Mouse (Mus musculus) G1E (cell line): ENCODE measurements around the gene Rab26. TPM values are rescaled to one million over a fixed set of nuclear protein-coding genes. Genes with fewer than 3 reads are reported as not detected.

Experiments
- ATAC-seq: 2 replicates; pipeline ENCODE4 v1.8.0; 2016; ENCODE audit warnings: mild to moderate bottlenecking; ENCODE audit not compliant: insufficient number of reproducible peaks, poor library complexity, low FRiP score, severe bottlenecking; ENCODE audit errors: extremely low read depth
- DNase-seq: peaks from one replicate; pipeline ENCODE4 v3.0.0; 2012; ENCODE audit warnings: low spot score
- H3K27me3 ChIP-seq: 2 replicates; pipeline ENCODE4 v1.6.1; 2012; ENCODE audit warnings: mild to moderate bottlenecking, low read length, inconsistent platforms; ENCODE audit not compliant: insufficient read depth
- H3K36me3 ChIP-seq: replicated peaks from 2 replicates; pipeline ENCODE3; 2012; ENCODE audit warnings: mild to moderate bottlenecking, inconsistent platforms
- H3K4me1 ChIP-seq: 2 replicates; pipeline ENCODE4 v1.6.1; 2012; ENCODE audit warnings: low read depth, low read length, inconsistent platforms, mixed read lengths; ENCODE audit not compliant: insufficient read depth
- H3K4me3 ChIP-seq: 2 replicates; pipeline ENCODE4 v1.5.1; 2012; ENCODE audit warnings: low read depth, mild to moderate bottlenecking, inconsistent platforms, low read length, moderate library complexity, mixed read lengths
- H3K9me3 ChIP-seq: replicated peaks from 2 replicates; pipeline ENCODE4 v1.6.1; 2012; ENCODE audit warnings: inconsistent platforms
- CTCF ChIP-seq: IDR thresholded peaks from 2 replicates; pipeline ENCODE4 v1.5.1; 2012; ENCODE audit warnings: low read depth, low read length, inconsistent platforms, mixed read lengths
- GATA1 ChIP-seq: IDR thresholded peaks from 2 replicates; pipeline ENCODE4 v1.6.1; 2012; ENCODE audit warnings: borderline replicate concordance, low read length, inconsistent platforms, mixed read lengths
- GATA2 ChIP-seq: IDR thresholded peaks from 2 replicates; pipeline ENCODE4 v1.6.1; 2012; ENCODE audit warnings: low read depth, low read length, inconsistent platforms, borderline replicate concordance
- POLR2AphosphoS5 ChIP-seq: IDR thresholded peaks from 2 replicates; pipeline ENCODE4 v1.6.1; 2012; ENCODE audit warnings: low read depth, low read length, inconsistent platforms; ENCODE audit not compliant: insufficient replicate concordance
- TAL1 ChIP-seq: conservative IDR thresholded peaks from 2 replicates; pipeline ENCODE4 v1.6.1; 2012; ENCODE audit warnings: low read depth, low read length, inconsistent platforms, mixed read lengths
- polyA plus RNA-seq: library from polyadenylated mRNA; stranded (reverse); fragments of >175 nt; gene quantifications from 2 replicates; pipeline ENCODE4 v1.2.3, GENCODE M21; 2012
- total RNA-seq, 2 experiments: library from RNA; stranded (forward) in 1 of 2; stranded (reverse) in 1 of 2; fragments of 200-1000 nt in 1 of 2; fragments of >200 nt in 1 of 2; fragmentation: Nextera tagmentation in 1 of 2; gene quantifications; 2 replicates each; pipeline ENCODE4 v1.2.3; 2014 to 2017

Rab26 gene
- total and polyA plus RNA-seq, 3 experiments = 0.26 to 0.49 TPM; not detected in 1

- DNase-seq = no peak
- H3K4me1 ChIP-seq = peaks cover 18% of the 10 kb centered on the region
- no peak overlapping the region for H3K4me3 ChIP-seq
- ATAC-seq = no peak
- H3K36me3 ChIP-seq = no peaks in the 10 kb centered on the region
- peaks cover 3% of the 10 kb centered on the region for H3K9me3 ChIP-seq
- peaks cover 36% of the 10 kb centered on the region for H3K27me3 ChIP-seq
- TF ChIP-seq POLR2AphosphoS5 (no peak), CTCF (no peak), GATA2 (no peak), GATA1 (no peak)
These were observed 50.5 kb downstream of the Rab26 start for GRCm38 (mm10) chr17:24483495-24483894.

DNA sequence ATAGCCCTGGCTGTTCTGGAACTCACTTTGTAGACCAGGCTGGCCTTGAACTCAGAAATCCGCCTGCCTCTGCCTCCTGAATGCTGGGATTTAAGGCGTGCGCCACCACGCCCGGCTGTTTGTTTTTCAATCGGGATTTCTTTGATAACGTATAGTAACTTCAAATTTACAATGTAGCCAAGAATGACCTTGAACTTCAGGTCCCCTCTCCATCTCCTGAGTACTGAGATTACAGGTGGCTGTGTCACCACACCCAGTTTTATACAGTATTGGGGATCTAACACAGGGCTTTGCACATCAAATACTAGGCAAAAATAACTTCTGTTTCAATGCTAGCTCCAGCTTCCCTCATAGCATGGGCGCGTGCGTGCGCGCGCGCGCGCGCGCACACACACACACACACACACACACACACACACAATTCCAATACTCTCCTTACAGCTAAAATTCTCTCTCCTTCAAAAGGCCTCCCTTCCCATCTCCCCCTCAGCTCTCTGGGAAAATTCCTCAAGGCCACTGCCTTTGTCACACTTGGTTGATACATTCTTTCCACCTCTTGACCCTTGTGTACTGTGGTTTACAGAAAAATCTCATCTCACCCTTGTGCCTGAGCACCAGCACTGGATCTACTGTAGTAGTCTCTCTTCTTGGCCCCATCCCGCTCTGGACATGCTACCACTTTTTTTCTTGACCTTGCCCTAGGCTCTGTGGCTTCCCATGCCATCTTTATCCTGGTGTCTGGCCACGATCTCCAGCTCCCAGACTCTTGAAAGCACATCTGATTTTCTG is 52.8 kb downstream of the Rab26 start:
- no peaks in the 10 kb centered on the region for H3K9me3 ChIP-seq
- no peak for ATAC-seq
- H3K27me3 ChIP-seq = peaks cover 19% of the 10 kb centered on the region
- H3K36me3 ChIP-seq = peaks cover 21% of the 10 kb centered on the region
- H3K4me1 ChIP-seq = peaks cover 38% of the 10 kb centered on the region
- TF ChIP-seq GATA1 = no peak
- no peak for TF ChIP-seq TAL1
- TF ChIP-seq CTCF = no peak
- TF ChIP-seq GATA2 = no peak
- no peak for TF ChIP-seq POLR2AphosphoS5
- no peak for DNase-seq
- H3K4me3 ChIP-seq = no peak overlapping the region

DNA sequence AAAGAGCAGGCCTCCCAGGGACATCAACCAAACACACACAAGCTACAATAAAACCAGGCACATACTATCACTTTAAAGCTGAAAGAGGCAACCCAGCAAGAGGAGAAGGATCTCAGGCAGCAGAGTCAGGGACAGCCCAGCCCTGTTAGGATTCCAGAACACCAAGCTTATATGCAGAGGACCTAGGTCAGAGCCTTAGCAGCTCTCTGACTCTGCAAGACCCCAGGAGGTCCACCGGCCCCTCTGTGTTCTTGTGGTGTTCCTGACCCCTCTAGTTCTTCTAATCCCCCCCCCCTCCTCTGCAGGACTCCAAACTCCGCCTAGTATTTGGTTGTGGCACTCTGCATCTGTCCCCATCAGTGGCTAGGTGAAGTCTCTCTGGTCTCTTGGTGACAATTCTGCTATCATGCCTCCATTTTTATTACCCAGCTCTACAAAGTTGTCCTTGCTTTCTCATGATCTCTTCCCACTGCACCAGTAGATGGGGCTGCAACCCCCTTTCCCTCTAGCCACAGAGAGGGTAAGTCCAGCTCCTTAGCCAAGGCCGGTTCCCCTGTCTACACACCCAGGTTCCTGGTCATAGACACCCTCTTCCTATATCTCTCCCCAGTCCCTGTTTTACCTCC is 53.7 kb downstream of the Rab26 start:
- DNase-seq (peak; percentile 35), ATAC-seq (no peak)
- H3K27me3 ChIP-seq = peaks cover 13% of the 10 kb centered on the region
- H3K4me1 ChIP-seq = peaks cover 40% of the 10 kb centered on the region
- no peak overlapping the region; the same call in 1 of the 2 replicates for H3K4me3 ChIP-seq
- peaks cover 30% of the 10 kb centered on the region for H3K36me3 ChIP-seq
- no peaks in the 10 kb centered on the region for H3K9me3 ChIP-seq
- no peak for TF ChIP-seq GATA1

DNA sequence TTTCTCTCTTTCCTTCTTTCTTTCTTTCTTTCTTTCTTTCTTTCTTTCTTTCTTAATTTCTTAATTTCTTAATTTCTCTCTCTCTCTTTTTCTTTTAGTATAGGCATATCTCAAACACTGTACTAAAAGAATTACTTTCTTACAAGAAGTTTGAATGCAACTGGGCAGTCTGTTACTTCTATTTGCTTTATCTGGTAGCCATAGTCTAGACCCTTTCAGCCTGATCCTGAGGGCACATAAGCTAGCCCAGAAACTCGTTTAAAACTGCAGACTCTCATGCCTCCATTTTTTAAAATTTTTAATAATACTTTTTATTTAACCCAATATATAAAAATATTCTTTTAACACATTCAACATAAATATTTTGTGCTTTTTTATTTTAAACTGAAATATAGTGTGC is 54.6 kb downstream of the Rab26 start:
- H3K9me3 ChIP-seq = no peaks in the 10 kb centered on the region
- TF ChIP-seq GATA2 (no peak), POLR2AphosphoS5 (no peak), TAL1 (no peak), CTCF (no peak), GATA1 (no peak)
- H3K36me3 ChIP-seq = peaks cover 38% of the 10 kb centered on the region
- no peak for ATAC-seq
- peaks cover 44% of the 10 kb centered on the region for H3K4me1 ChIP-seq
- peaks cover 5% of the 10 kb centered on the region; the same call in 1 of the 2 replicates for H3K27me3 ChIP-seq
- H3K4me3 ChIP-seq = peak overlapping the region; percentile 40; the same call in 1 of the 2 replicates
- no peak for DNase-seq

- Histone ChIP-seq H3K4me1 (peaks cover 50% of the 10 kb centered on the region), H3K4me3 (peak within 1 kb of the TSS; percentile 96), H3K36me3 (peaks cover 45% of the 10 kb centered on the region), H3K27me3 (0 out of 2 replicates have a peak, but pooled peaks cover 3% of the 10 kb centered on the region), H3K9me3 (no peaks in the 10 kb centered on the region)
- TF ChIP-seq POLR2AphosphoS5 (no peak), TAL1 (no peak), CTCF (peak; percentile 81), GATA1 (no peak), GATA2 (no peak)
- ATAC-seq = peak; percentile 74
- peak; percentile 90 for DNase-seq
These were observed 55.2 kb downstream of the Rab26 start, which contains the start of gene Mlst8 for GRCm38 (mm10) chr17:24478663-24479380. Mlst8 (minus strand) TSS chr17:24479078.

GRCm38 (mm10) chr17:24477985-24478600 is 55.9 kb downstream of the Rab26 start:
- Histone ChIP-seq H3K4me3 (peak overlapping the region; percentile 96), H3K9me3 (no peaks in the 10 kb centered on the region), H3K36me3 (peaks cover 52% of the 10 kb centered on the region), H3K4me1 (peaks cover 57% of the 10 kb centered on the region), H3K27me3 (no peaks in the 10 kb centered on the region)
- no peak for TF ChIP-seq TAL1
- no peak for TF ChIP-seq CTCF
- no peak for TF ChIP-seq GATA2
- peak; percentile 39; the same call in 1 of the 2 replicates for TF ChIP-seq POLR2AphosphoS5
- ATAC-seq = no peak
- DNase-seq = peak; percentile 2

Other genes with a start within 250 kb of the Rab26 start
Only the 20 nearest of the 27 such genes appear.
- gene Abca3, start 182.3 kb downstream of the Rab26 start, total RNA-seq (2014; fragmentation: Nextera tagmentation) = 65.4 and 68.9 TPM in 2 replicates
- gene Abca3, start 182.3 kb downstream of the Rab26 start, total RNA-seq (2017) = 22.1 and 24.0 TPM in 2 replicates
- gene Abca3, start 182.3 kb downstream of the Rab26 start, polyA plus RNA-seq = 29.2 and 29.5 TPM in 2 replicates
- gene Rnps1, start 119.6 kb downstream of the Rab26 start, total RNA-seq (2014; fragmentation: Nextera tagmentation) = 121 and 123 TPM in 2 replicates
- 152 and 177 TPM in 2 replicates for gene Rnps1, start 119.6 kb downstream of the Rab26 start, total RNA-seq (2017)
- gene Rnps1, start 119.6 kb downstream of the Rab26 start, polyA plus RNA-seq = 428 and 563 TPM in 2 replicates
- 53.1 and 65.7 TPM in 2 replicates for gene Eci1, start 107.6 kb downstream of the Rab26 start, total RNA-seq (2014; fragmentation: Nextera tagmentation)
- gene Eci1, start 107.6 kb downstream of the Rab26 start, total RNA-seq (2017) = 39.4 and 45.4 TPM in 2 replicates
- 40.9 and 52.2 TPM in 2 replicates for gene Eci1, start 107.6 kb downstream of the Rab26 start, polyA plus RNA-seq
- gene Dnase1l2, start 91.1 kb downstream of the Rab26 start, total RNA-seq (2014; fragmentation: Nextera tagmentation) = 0.73 and 1.3 TPM in 2 replicates
- gene Dnase1l2, start 91.1 kb downstream of the Rab26 start, total RNA-seq (2017) = 1.7 and 2.3 TPM in 2 replicates
- 0.05 and 0.18 TPM in 2 replicates for gene Dnase1l2, start 91.1 kb downstream of the Rab26 start, polyA plus RNA-seq
- gene E4f1, start 63.9 kb downstream of the Rab26 start, total RNA-seq (2014; fragmentation: Nextera tagmentation) = 21.7 and 37.2 TPM in 2 replicates
- gene E4f1, start 63.9 kb downstream of the Rab26 start, total RNA-seq (2017) = 17.4 and 18.4 TPM in 2 replicates
- 17.1 and 19.7 TPM in 2 replicates for gene E4f1, start 63.9 kb downstream of the Rab26 start, polyA plus RNA-seq
- gene Pgp, start 63.8 kb downstream of the Rab26 start, total RNA-seq (2014; fragmentation: Nextera tagmentation) = 17.8 and 19.6 TPM in 2 replicates
- 13.3 and 13.9 TPM in 2 replicates for gene Pgp, start 63.8 kb downstream of the Rab26 start, total RNA-seq (2017)
- 58.3 and 69.2 TPM in 2 replicates for gene Pgp, start 63.8 kb downstream of the Rab26 start, polyA plus RNA-seq
- gene Bricd5, start 60.3 kb downstream of the Rab26 start, total RNA-seq (2014; fragmentation: Nextera tagmentation) = not detected in 2 replicates
- gene Bricd5, start 60.3 kb downstream of the Rab26 start, total RNA-seq (2017) = 0.33 and 0.58 TPM in 2 replicates
- gene Bricd5, start 60.3 kb downstream of the Rab26 start, polyA plus RNA-seq = 0.23 and 0.27 TPM in 2 replicates
- gene Mlst8, start 55.1 kb downstream of the Rab26 start, total RNA-seq (2014; fragmentation: Nextera tagmentation) = 5.2 and 7.0 TPM in 2 replicates
- 17.2 and 19.7 TPM in 2 replicates for gene Mlst8, start 55.1 kb downstream of the Rab26 start, total RNA-seq (2017)
- gene Mlst8, start 55.1 kb downstream of the Rab26 start, polyA plus RNA-seq = 6.4 and 7.1 TPM in 2 replicates
- gene Caskin1, start 45.6 kb downstream of the Rab26 start, total RNA-seq (2014; fragmentation: Nextera tagmentation) = not detected in 2 replicates
- 0.11 and 0.29 TPM in 2 replicates for gene Caskin1, start 45.6 kb downstream of the Rab26 start, total RNA-seq (2017)
- gene Caskin1, start 45.6 kb downstream of the Rab26 start, polyA plus RNA-seq = not detected in 2 replicates
- 62.8 and 70.6 TPM in 2 replicates for gene Traf7, start 6.3 kb downstream of the Rab26 start, total RNA-seq (2014; fragmentation: Nextera tagmentation)
- 81.7 and 103 TPM in 2 replicates for gene Traf7, start 6.3 kb downstream of the Rab26 start, total RNA-seq (2017)
- gene Traf7, start 6.3 kb downstream of the Rab26 start, polyA plus RNA-seq = 153 and 198 TPM in 2 replicates
- 14.4 and 28.0 TPM in 2 replicates for gene Pkd1, start 15.6 kb upstream of the Rab26 start, total RNA-seq (2014; fragmentation: Nextera tagmentation)
- gene Pkd1, start 15.6 kb upstream of the Rab26 start, total RNA-seq (2017) = 5.0 and 10.3 TPM in 2 replicates
- gene Pkd1, start 15.6 kb upstream of the Rab26 start, polyA plus RNA-seq = 4.1 and 5.8 TPM in 2 replicates
- gene Tsc2, start 98.4 kb upstream of the Rab26 start, total RNA-seq (2014; fragmentation: Nextera tagmentation) = 114 and 146 TPM in 2 replicates
- gene Tsc2, start 98.4 kb upstream of the Rab26 start, total RNA-seq (2017) = 38.0 and 39.7 TPM in 2 replicates
- gene Tsc2, start 98.4 kb upstream of the Rab26 start, polyA plus RNA-seq = 66.5 and 77.5 TPM in 2 replicates
- 3.8 and 9.1 TPM in 2 replicates for gene Nthl1, start 98.5 kb upstream of the Rab26 start, total RNA-seq (2014; fragmentation: Nextera tagmentation)
- gene Nthl1, start 98.5 kb upstream of the Rab26 start, total RNA-seq (2017) = 9.8 and 16.9 TPM in 2 replicates
- gene Nthl1, start 98.5 kb upstream of the Rab26 start, polyA plus RNA-seq = 17.8 and 21.5 TPM in 2 replicates
- not detected in 2 replicates for gene Slc9a3r2, start 116.1 kb upstream of the Rab26 start, total RNA-seq (2014; fragmentation: Nextera tagmentation)
- gene Slc9a3r2, start 116.1 kb upstream of the Rab26 start, total RNA-seq (2017) = 0.16 TPM in 1 of 2 replicates, not detected in the other
- gene Slc9a3r2, start 116.1 kb upstream of the Rab26 start, polyA plus RNA-seq = 0.03 and 0.07 TPM in 2 replicates
- gene Npw, start 124.2 kb upstream of the Rab26 start, total RNA-seq (2014; fragmentation: Nextera tagmentation) = not detected in 2 replicates
- not detected in 2 replicates for gene Npw, start 124.2 kb upstream of the Rab26 start, total RNA-seq (2017)
- not detected in 2 replicates for gene Npw, start 124.2 kb upstream of the Rab26 start, polyA plus RNA-seq
- gene Zfp598, start 135.5 kb upstream of the Rab26 start, total RNA-seq (2014; fragmentation: Nextera tagmentation) = 55.9 and 59.1 TPM in 2 replicates
- gene Zfp598, start 135.5 kb upstream of the Rab26 start, total RNA-seq (2017) = 11.2 and 12.0 TPM in 2 replicates
- gene Zfp598, start 135.5 kb upstream of the Rab26 start, polyA plus RNA-seq = 86.4 and 99.2 TPM in 2 replicates
- gene Syngr3, start 155.7 kb upstream of the Rab26 start, total RNA-seq (2014; fragmentation: Nextera tagmentation) = not detected in 2 replicates
- gene Syngr3, start 155.7 kb upstream of the Rab26 start, total RNA-seq (2017) = 0.17 TPM in 1 of 2 replicates, not detected in the other
- gene Syngr3, start 155.7 kb upstream of the Rab26 start, polyA plus RNA-seq = 0.08 and 0.12 TPM in 2 replicates
- 10.5 and 15.7 TPM in 2 replicates for gene Gfer, start 161.9 kb upstream of the Rab26 start, total RNA-seq (2014; fragmentation: Nextera tagmentation)
- gene Gfer, start 161.9 kb upstream of the Rab26 start, total RNA-seq (2017) = 34.1 and 46.4 TPM in 2 replicates
- gene Gfer, start 161.9 kb upstream of the Rab26 start, polyA plus RNA-seq = 149 and 184 TPM in 2 replicates
- 1.4 TPM in 1 of 2 replicates, not detected in the other for gene Noxo1, start 162.0 kb upstream of the Rab26 start, total RNA-seq (2014; fragmentation: Nextera tagmentation)
- 1.0 and 1.1 TPM in 2 replicates for gene Noxo1, start 162.0 kb upstream of the Rab26 start, total RNA-seq (2017)
- gene Noxo1, start 162.0 kb upstream of the Rab26 start, polyA plus RNA-seq = 0.72 and 0.87 TPM in 2 replicates
- gene Tbl3, start 173.4 kb upstream of the Rab26 start, total RNA-seq (2014; fragmentation: Nextera tagmentation) = 9.2 and 17.8 TPM in 2 replicates
- gene Tbl3, start 173.4 kb upstream of the Rab26 start, total RNA-seq (2017) = 27.7 and 34.0 TPM in 2 replicates
- 15.6 and 25.2 TPM in 2 replicates for gene Tbl3, start 173.4 kb upstream of the Rab26 start, polyA plus RNA-seq